Mouse (Mus musculus) liver, postnatal 0 days (tissue): ENCODE measurements around the gene Keap1.
"Not testable (repeated sequence)": the region's sequence is repeated elsewhere in the genome, so short reads cannot be mapped to it uniquely, and the experiment has no call there.

Source experiments
- CTCF ChIP-seq: sonication (generic); IDR thresholded peaks from 2 replicates; pipeline ENCODE4 v1.5.1; 2016; ENCODE audit warnings: antibody characterized with exemption, low read depth
- EP300 ChIP-seq: IDR thresholded peaks from 2 replicates; pipeline ENCODE4 v1.6.1; 2016; ENCODE audit warnings: antibody characterized with exemption, low read depth, mild to moderate bottlenecking

DNA sequence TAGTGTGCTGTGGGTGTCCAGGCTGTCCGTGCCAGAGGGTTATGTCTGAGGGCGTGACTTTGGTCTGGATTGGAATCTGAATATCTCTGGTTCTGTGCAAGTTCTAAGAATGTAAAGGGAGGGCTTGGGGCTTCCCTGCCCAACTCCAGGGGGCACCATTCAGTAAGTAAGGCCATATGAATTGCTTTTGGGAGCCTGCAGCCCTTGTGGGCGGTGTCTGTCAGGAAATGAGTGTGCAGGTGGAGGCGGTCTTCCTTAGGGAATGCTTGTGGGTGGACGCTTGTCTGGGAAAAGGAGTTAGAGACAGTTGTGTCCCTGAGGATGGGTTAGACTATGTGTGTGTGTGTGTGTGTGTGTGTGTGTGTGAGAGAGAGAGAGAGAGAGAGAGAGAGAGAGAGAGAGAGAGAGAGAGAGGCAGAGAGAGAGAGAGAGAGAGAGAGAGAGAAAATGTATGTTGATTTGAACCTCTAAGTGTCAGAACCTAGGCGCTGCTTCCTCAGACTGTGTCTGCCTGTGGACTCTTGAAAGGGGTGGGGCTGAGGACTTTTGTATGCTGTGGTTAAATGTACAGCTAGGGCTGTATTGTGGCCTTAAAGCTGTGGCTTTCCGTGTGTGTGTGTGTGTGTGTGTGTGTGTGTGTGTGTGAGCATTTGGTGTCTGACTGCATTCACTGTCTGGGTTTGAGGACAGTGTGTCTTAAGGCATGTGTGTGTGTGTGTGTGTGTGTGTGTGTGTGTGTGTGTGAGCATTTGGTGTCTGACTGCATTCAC lies 43.2 kb downstream of the Keap1 start:
- not testable (repeated sequence) for TF ChIP-seq EP300, CTCF
